In genomic region chr14:24032876-24033389, GRCm38 (mm10) we compare ENCODE assay signal across 24 mouse cellular contexts. TPM values are rescaled to one million over a fixed set of nuclear protein-coding genes. Genes with fewer than 3 reads are reported as not detected.
DNase-seq lines count a peak whose midpoint lies in the region; ATAC-seq and TF ChIP-seq lines count a peak whose summit lies in the region.
"Had no signal": no experiment of that assay in that cellular context is flagged by ENCODE, and none has a peak within 500 bp of the region (broad histone marks: within the 10 kb centered on the region; RNA-seq: fewer than 3 reads in every experiment).

No protein-coding gene starts in this region.

- peaks cover under 1% of the 10 kb centered on the region; the same call in 1 of the 2 replicates for H3K9me3 ChIP-seq in forebrain, embryonic 13.5 days (replicated peaks)
- peaks cover 4% of the 10 kb centered on the region; the same call in 1 of the 2 replicates for H3K9me3 ChIP-seq in forebrain, embryonic 10.5 days
- H3K9me3 ChIP-seq in hindbrain, postnatal 0 days (ENCODE audit: low read length) = no peaks in the 10 kb centered on the region
- H3K9me3 ChIP-seq in hindbrain, embryonic 11.5 days (ENCODE audit: control insufficient read depth, low read length) = no peaks in the 10 kb centered on the region
- H3K9me3 ChIP-seq: G1E; heart, embryonic 12.5 days; heart, embryonic 15.5 days; hindbrain, embryonic 15.5 days had no signal

- TF ChIP-seq CTCF in hindbrain, postnatal 0 days (IDR thresholded peaks at IDR 0.05; ENCODE audit: low read depth) = no peak
- no peak for TF ChIP-seq CTCF in brain, embryonic 14.5 days (IDR thresholded peaks at IDR 0.05; ENCODE audit: borderline replicate concordance, extremely low read depth, insufficient read depth, insufficient read length)

- no peak overlapping the region for H3K4me2 ChIP-seq in forebrain, embryonic 13.5 days
- no peak overlapping the region for H3K4me2 ChIP-seq in hindbrain, postnatal 0 days (ENCODE audit: low read depth, low read length)
- H3K4me2 ChIP-seq in hindbrain, embryonic 11.5 days (replicated peaks; ENCODE audit: low read depth, low read length) = no peak overlapping the region
- H3K4me2 ChIP-seq: heart, embryonic 12.5 days; heart, embryonic 15.5 days; hindbrain, embryonic 15.5 days had no signal

- DNase-seq in forebrain, embryonic 10.5 days (ENCODE audit: extremely low spot score, low spot score) = no peak
- peak; percentile 13 for DNase-seq in hindbrain, postnatal 0 days (ENCODE audit: low spot score)
- no peak for DNase-seq in hindbrain, embryonic 11.5 days (ENCODE audit: low spot score)
- DNase-seq in brain, embryonic 14.5 days (ENCODE audit: low read depth) = peak; percentile 56
- DNase-seq in retina, embryonic 14.5 days (ENCODE audit: low spot score) = peak; percentile 23
- no peak for DNase-seq in left cerebral cortex, postnatal 10 days (ENCODE audit: extremely low spot score in 1 of 2, low spot score in 2 of 2)
- DNase-seq in cerebellum, adult 9-10 months = no peak
- DNase-seq: adrenal gland, adult 2 months; adrenal gland, postnatal 14 days; B cell, adult 2 months; gastrocnemius, postnatal 25 days; heart, adult 18-20 months; heart, postnatal 10 days; heart, postnatal 36 days; kidney, adult 2 months had no signal

- no peaks in the 10 kb centered on the region for H3K27me3 ChIP-seq in forebrain, embryonic 13.5 days
- peaks cover 15% of the 10 kb centered on the region for H3K27me3 ChIP-seq in forebrain, embryonic 10.5 days (ENCODE audit: poor library complexity, severe bottlenecking)
- H3K27me3 ChIP-seq in hindbrain, postnatal 0 days (ENCODE audit: insufficient read depth, low read length) = no peaks in the 10 kb centered on the region
- H3K27me3 ChIP-seq in hindbrain, embryonic 11.5 days (ENCODE audit: control insufficient read depth, insufficient read depth, low read length) = no peaks in the 10 kb centered on the region
- H3K27me3 ChIP-seq: CH12.LX; heart, embryonic 12.5 days; hindbrain, embryonic 15.5 days had no signal

- no peak overlapping the region for H3K9ac ChIP-seq in forebrain, embryonic 13.5 days
- no peak overlapping the region for H3K9ac ChIP-seq in hindbrain, postnatal 0 days (replicated peaks; ENCODE audit: low read length)
- no peak overlapping the region for H3K9ac ChIP-seq in hindbrain, embryonic 11.5 days (ENCODE audit: low read depth, low read length)
- H3K9ac ChIP-seq: heart, embryonic 12.5 days; heart, embryonic 15.5 days; hindbrain, embryonic 15.5 days had no signal

- intact Hi-C loops in left cerebral cortex, postnatal 10 days (cut with DNase I) = no loop called here

- no peak overlapping the region for H3K4me3 ChIP-seq in forebrain, embryonic 13.5 days
- no peak overlapping the region for H3K4me3 ChIP-seq in forebrain, embryonic 10.5 days
- no peak overlapping the region for H3K4me3 ChIP-seq in hindbrain, postnatal 0 days (ENCODE audit: low read length)
- no peak overlapping the region for H3K4me3 ChIP-seq in hindbrain, embryonic 11.5 days (ENCODE audit: low read depth, low read length)
- H3K4me3 ChIP-seq: heart, embryonic 12.5 days; heart, embryonic 15.5 days; hindbrain, embryonic 10.5 days; hindbrain, embryonic 15.5 days had no signal

- no peaks in the 10 kb centered on the region for H3K36me3 ChIP-seq in forebrain, embryonic 13.5 days (ENCODE audit: poor library complexity, severe bottlenecking)
- H3K36me3 ChIP-seq in forebrain, embryonic 10.5 days (replicated peaks) = no peaks in the 10 kb centered on the region
- H3K36me3 ChIP-seq in hindbrain, postnatal 0 days (ENCODE audit: insufficient read depth, low read length) = no peaks in the 10 kb centered on the region
- H3K36me3 ChIP-seq in hindbrain, embryonic 11.5 days (ENCODE audit: control insufficient read depth, insufficient read depth, low read length) = no peaks in the 10 kb centered on the region
- H3K36me3 ChIP-seq: G1E; heart, embryonic 12.5 days; heart, embryonic 15.5 days; hindbrain, embryonic 10.5 days; hindbrain, embryonic 15.5 days had no signal

- no peak for TF ChIP-seq POLR2A in brain, embryonic 14.5 days (IDR thresholded peaks at IDR 0.05; ENCODE audit: borderline replicate concordance, extremely low read depth, insufficient read depth, insufficient read length, poor library complexity, severe bottlenecking)

- ATAC-seq in forebrain, embryonic 13.5 days = peak; percentile 51; the same call in 1 of the 2 replicates
- no peak for ATAC-seq in hindbrain, postnatal 0 days
- no peak for ATAC-seq in hindbrain, embryonic 11.5 days (ENCODE audit: low FRiP score)
- ATAC-seq: inflammation-experienced regulatory T-cells, adult 6 months; intestine, postnatal 0 days had no signal

- peaks cover 17% of the 10 kb centered on the region; the same call in 1 of the 2 replicates for H3K4me1 ChIP-seq in forebrain, embryonic 13.5 days
- H3K4me1 ChIP-seq in forebrain, embryonic 10.5 days = peaks cover 33% of the 10 kb centered on the region
- H3K4me1 ChIP-seq in hindbrain, postnatal 0 days (ENCODE audit: insufficient read depth, low read length) = 0 out of 2 replicates have a peak, but pooled peaks cover 3% of the 10 kb centered on the region
- H3K4me1 ChIP-seq in hindbrain, embryonic 11.5 days (replicated peaks; ENCODE audit: control insufficient read depth, insufficient read depth, low read length) = no peaks in the 10 kb centered on the region
- H3K4me1 ChIP-seq: hindbrain, embryonic 15.5 days had no signal

- 54% methylated on average over 7 of the region's 7 CpGs for whole genome bisulfite sequencing in forebrain, embryonic 13.5 days
- WGBS in forebrain, embryonic 10.5 days = 88% methylated on average over 7 of the region's 7 CpGs
- 83% methylated on average over 7 of the region's 7 CpGs for WGBS in hindbrain, postnatal 0 days
- 89% methylated on average over 7 of the region's 7 CpGs for WGBS in hindbrain, embryonic 11.5 days

- H3K27ac ChIP-seq in forebrain, embryonic 13.5 days = no peak overlapping the region
- no peak overlapping the region for H3K27ac ChIP-seq in forebrain, embryonic 10.5 days
- H3K27ac ChIP-seq in hindbrain, postnatal 0 days = no peak overlapping the region
- H3K27ac ChIP-seq in hindbrain, embryonic 11.5 days (ENCODE audit: low read depth, low read length) = no peak overlapping the region
- H3K27ac ChIP-seq: heart, embryonic 15.5 days; hindbrain, embryonic 10.5 days; hindbrain, embryonic 15.5 days had no signal

RNA-seq across cellular contexts. Expression of gene Kcnma1, which starts 18.6 kb away (rescaled TPM):
- polyA plus RNA-seq in forebrain, embryonic 13.5 days (2015; fragmentation: Nextera tagmentation; extraction: Ambion mirVana) = 3.4 and 4.4 TPM in 2 replicates
- polyA plus RNA-seq in forebrain, embryonic 10.5 days (2016; fragmentation: Nextera tagmentation; extraction: Ambion mirVana) = 0.16 and 0.32 TPM in 2 replicates
- total RNA-seq in hindbrain, postnatal 0 days (2014; rRNA removed) = 36.1 and 36.8 TPM in 2 replicates
- polyA plus RNA-seq in hindbrain, postnatal 0 days (2015; fragmentation: Nextera tagmentation; extraction: Ambion mirVana) = 15.9 and 16.5 TPM in 2 replicates
- polyA plus RNA-seq in hindbrain, embryonic 11.5 days (2014; fragmentation: Nextera tagmentation; extraction: Ambion mirVana) = 1.4 and 1.8 TPM in 2 replicates
- polyA plus RNA-seq in brain, embryonic 14.5 days (2012; rRNA removed) = 10.6 and 18.3 TPM in 2 replicates
- total RNA-seq in left cerebral cortex, postnatal 10 days (2021) = 100 to 1,000 TPM; 152 to 155 TPM
- polyA plus RNA-seq: G1E; inflammation-experienced regulatory T-cells, adult 6 months had no signal

Comparison
In these comparisons a context has a peak if more than half of its experiments do, and no peak if none do; other contexts are left out.
1. DNase-seq: peak in hindbrain, postnatal 0 days (single experiment), brain, embryonic 14.5 days (single experiment) and retina, embryonic 14.5 days (single experiment); none in forebrain, embryonic 10.5 days (single experiment), hindbrain, embryonic 11.5 days (single experiment), left cerebral cortex, postnatal 10 days (0 of 2) and cerebellum, adult 9-10 months (single experiment).